Mouse (Mus musculus): ENCODE measurements at regions not wholly inside any gene's neighbourhood (a gene's known extent, or its start where the extent isn't known, plus 50 kb on each side); places are given as distances from the start of the nearest gene placed in this dataset.

GRCm38 (mm10) chr10:21446641-21447040 is 69.5 kb downstream of the Aldh8a1 start:
- DNase-seq = no peak

- no peak for DNase-seq
Observed at GRCm38 (mm10) chr10:21448132-21448531, 71.0 kb downstream of the Aldh8a1 start.

- no peak for DNase-seq
Observed at GRCm38 (mm10) chr10:21448942-21449341, 71.9 kb downstream of the Aldh8a1 start.

GRCm38 (mm10) chr10:21452611-21453010 is 75.5 kb downstream of the Aldh8a1 start:
- DNase-seq = no peak

GRCm38 (mm10) chr10:21453527-21453926 is 76.4 kb downstream of the Aldh8a1 start:
- DNase-seq = no peak

- no peak for DNase-seq
Observed at GRCm38 (mm10) chr10:21454153-21454552, 77.1 kb downstream of the Aldh8a1 start.

- DNase-seq = no peak
Observed at GRCm38 (mm10) chr10:21454757-21455156, 77.7 kb downstream of the Aldh8a1 start.

- DNase-seq = no peak
Observed at GRCm38 (mm10) chr10:21455863-21456262, 78.8 kb downstream of the Aldh8a1 start.

GRCm38 (mm10) chr10:21456359-21456758 is 79.3 kb downstream of the Aldh8a1 start:
- DNase-seq = no peak

GRCm38 (mm10) chr10:21456991-21457390 is 79.9 kb downstream of the Aldh8a1 start:
- no peak for DNase-seq

GRCm38 (mm10) chr10:21458608-21459007 is 81.5 kb downstream of the Aldh8a1 start:
- no peak for DNase-seq

- DNase-seq = no peak
Observed at GRCm38 (mm10) chr10:21460062-21460461, 83.0 kb downstream of the Aldh8a1 start.

GRCm38 (mm10) chr10:21462915-21463314 is 85.8 kb downstream of the Aldh8a1 start:
- DNase-seq = no peak

- DNase-seq = peak; percentile 94 to 98
Observed at GRCm38 (mm10) chr10:21465362-21465761, 88.3 kb downstream of the Aldh8a1 start.

- DNase-seq = no peak
Observed at GRCm38 (mm10) chr10:21465806-21466377, 88.8 kb downstream of the Aldh8a1 start.

GRCm38 (mm10) chr10:21467425-21468085 is 90.5 kb downstream of the Aldh8a1 start:
- peak; percentile 36 to 47 for DNase-seq

GRCm38 (mm10) chr10:21468421-21468820 is 91.3 kb downstream of the Aldh8a1 start:
- DNase-seq = no peak

- DNase-seq = no peak
Observed at GRCm38 (mm10) chr10:21469961-21470360, 92.9 kb downstream of the Aldh8a1 start.

GRCm38 (mm10) chr10:21470589-21470988 is 93.5 kb downstream of the Aldh8a1 start:
- DNase-seq = no peak

GRCm38 (mm10) chr10:21474242-21474641 is 97.2 kb downstream of the Aldh8a1 start:
- DNase-seq = peak; percentile 71 to 74

GRCm38 (mm10) chr10:21478004-21478403 is 100.9 kb downstream of the Aldh8a1 start:
- DNase-seq = no peak

GRCm38 (mm10) chr10:21479403-21479802 is 102.3 kb downstream of the Aldh8a1 start:
- DNase-seq = no peak

- DNase-seq = no peak
Observed at GRCm38 (mm10) chr10:21481255-21481654, 104.2 kb downstream of the Aldh8a1 start.

GRCm38 (mm10) chr10:21482055-21482454 is 105.0 kb downstream of the Aldh8a1 start:
- no peak for DNase-seq

GRCm38 (mm10) chr10:21482659-21483058 is 105.6 kb downstream of the Aldh8a1 start:
- DNase-seq = no peak
